Mouse (Mus musculus) embryo, embryonic 10 days (tissue): ENCODE data around the gene Arhgap18.
"Not testable (repeated sequence)": the region's sequence is repeated elsewhere in the genome, so short reads cannot be mapped to it uniquely, and the experiment has no call there.

Experiments used
- DNase-seq: peaks from one replicate; pipeline ENCODE4 v3.0.0-alpha.2; 2015; ENCODE audit warnings: low spot score

Gene Arhgap18

GRCm38 (mm10) chr10:26911176-26911575, 158.0 kb downstream of the Arhgap18 start:
- DNase-seq, result peak; percentile 17

- DNase-seq, result no peak
These were observed 159.0 kb downstream of the Arhgap18 start for GRCm38 (mm10) chr10:26912112-26912797.

GRCm38 (mm10) chr10:26912807-26913206, 159.6 kb downstream of the Arhgap18 start:
- DNase-seq, result no peak

- DNase-seq, result peak; percentile 79
These were observed 166.2 kb downstream of the Arhgap18 start for GRCm38 (mm10) chr10:26919307-26919977.

- DNase-seq, result peak; percentile 44
These were observed 167.3 kb downstream of the Arhgap18 start for GRCm38 (mm10) chr10:26920383-26920979.

- DNase-seq, result not testable (repeated sequence)
These were observed 182.8 kb downstream of the Arhgap18 start for GRCm38 (mm10) chr10:26936056-26936455.

GRCm38 (mm10) chr10:26938464-26938863, 185.2 kb downstream of the Arhgap18 start:
- DNase-seq, result not testable (repeated sequence)

- no peak for DNase-seq
These were observed 186.3 kb downstream of the Arhgap18 start for GRCm38 (mm10) chr10:26939549-26939948.

GRCm38 (mm10) chr10:26948331-26948730, 195.1 kb downstream of the Arhgap18 start:
- no peak for DNase-seq

GRCm38 (mm10) chr10:26949667-26950066, 196.4 kb downstream of the Arhgap18 start:
- DNase-seq, result no peak

GRCm38 (mm10) chr10:26950448-26950847, 197.2 kb downstream of the Arhgap18 start:
- DNase-seq, result no peak

GRCm38 (mm10) chr10:26958513-26958912, 205.3 kb downstream of the Arhgap18 start:
- no peak for DNase-seq
